Mouse (Mus musculus) heart, postnatal 0 days (tissue): ENCODE data around the gene Hexim2.

Source experiments
- CTCF ChIP-seq: IDR thresholded peaks from 2 replicates; pipeline ENCODE4 v1.5.1; 2016; ENCODE audit warnings: antibody characterized with exemption, control low read depth, low read depth
- EP300 ChIP-seq: IDR thresholded peaks from 2 replicates; pipeline ENCODE4 v1.6.1; 2016; ENCODE audit warnings: antibody characterized with exemption, low read depth

GRCm38 (mm10) chr11:103105180-103105725, 27.0 kb upstream of the Hexim2 start:
- no peak for TF ChIP-seq EP300
- TF ChIP-seq CTCF, result no peak
